Mouse (Mus musculus) megakaryocyte-erythroid progenitor cell, adult 5-6 weeks (primary cell): ENCODE measurements around the gene Irf2bp1. TPM values are rescaled to one million over a fixed set of nuclear protein-coding genes. Genes with fewer than 3 reads are reported as not detected.

Source experiments
- ATAC-seq: replicated peaks from 2 replicates; pipeline ENCODE4 v1.8.0; 2016; ENCODE audit warnings: mild to moderate bottlenecking, inconsistent platforms; ENCODE audit not compliant: severe bottlenecking, poor library complexity, low FRiP score, low TSS enrichment
- total RNA-seq, 2 experiments: library from RNA; stranded (forward) in 1 of 2; stranded (reverse) in 1 of 2; fragments of 200-1000, 215-1000 nt in 1 of 2; fragments of >200 nt in 1 of 2; fragmentation: Nextera tagmentation in 1 of 2; gene quantifications; 2 replicates each; pipeline ENCODE4 v1.2.3; 2014 to 2017

Irf2bp1 gene
- total RNA-seq, 2 experiments from 2014 or later, result 12.7 to 23.8 TPM

GRCm38 (mm10) chr7:18993036-18993435 is 10.8 kb upstream of the Irf2bp1 start:
- ATAC-seq, result no peak

- no peak for ATAC-seq
These were observed 5.0 kb upstream of the Irf2bp1 start for GRCm38 (mm10) chr7:18998835-18999234.

GRCm38 (mm10) chr7:19000421-19000820 is 3.4 kb upstream of the Irf2bp1 start:
- ATAC-seq, result no peak

- ATAC-seq, result peak; percentile 51
These were observed 2.6 kb upstream of the Irf2bp1 start for GRCm38 (mm10) chr7:19001066-19001806.

- no peak for ATAC-seq
These were observed 2.1 kb upstream of the Irf2bp1 start for GRCm38 (mm10) chr7:19001807-19002085.

- ATAC-seq, result no peak
These were observed 1.7 kb upstream of the Irf2bp1 start for GRCm38 (mm10) chr7:19002115-19002514.

GRCm38 (mm10) chr7:19002848-19003498 is 871 bp upstream of the Irf2bp1 start:
- ATAC-seq, result peak; percentile 62

- no peak for ATAC-seq
These were observed 811 bp downstream of the Irf2bp1 start for GRCm38 (mm10) chr7:19004631-19005079.

GRCm38 (mm10) chr7:19005417-19006121 is 1.7 kb downstream of the Irf2bp1 start:
- ATAC-seq, result no peak

- ATAC-seq, result peak; percentile 45
These were observed 2.6 kb downstream of the Irf2bp1 start for GRCm38 (mm10) chr7:19006476-19006875.

GRCm38 (mm10) chr7:19007026-19007977 is 3.5 kb downstream of the Irf2bp1 start:
- ATAC-seq, result no peak

- 0 out of 2 replicates have a peak, but pooled peaks have one; percentile 11 for ATAC-seq
These were observed 6.7 kb downstream of the Irf2bp1 start for GRCm38 (mm10) chr7:19010581-19010980.

- 0 out of 2 replicates have a peak, but pooled peaks have one; percentile 31 for ATAC-seq
These were observed 8.3 kb downstream of the Irf2bp1 start for GRCm38 (mm10) chr7:19012025-19012621.

- no peak for ATAC-seq
These were observed 9.0 kb downstream of the Irf2bp1 start for GRCm38 (mm10) chr7:19012882-19013281.

- ATAC-seq, result no peak
These were observed 10.6 kb downstream of the Irf2bp1 start for GRCm38 (mm10) chr7:19014452-19014851.

GRCm38 (mm10) chr7:19016042-19016441 is 12.2 kb downstream of the Irf2bp1 start:
- ATAC-seq, result no peak

GRCm38 (mm10) chr7:19017909-19018308 is 14.1 kb downstream of the Irf2bp1 start:
- ATAC-seq, result no peak

- no peak for ATAC-seq
These were observed 17.2 kb downstream of the Irf2bp1 start for GRCm38 (mm10) chr7:19021048-19021447.
